Mouse (Mus musculus): Measurements from ENCODE around the gene Snu13.

Gene Snu13

GRCm38 (mm10) chr15:82027276-82027675 lies 20.1 kb downstream of the Snu13 start:
- no peak for DNase-seq (ENCODE audit: low spot score)

GRCm38 (mm10) chr15:82023965-82024635 lies 23.3 kb downstream of the Snu13 start:
- DNase-seq (ENCODE audit: low spot score) = no peak

DNA sequence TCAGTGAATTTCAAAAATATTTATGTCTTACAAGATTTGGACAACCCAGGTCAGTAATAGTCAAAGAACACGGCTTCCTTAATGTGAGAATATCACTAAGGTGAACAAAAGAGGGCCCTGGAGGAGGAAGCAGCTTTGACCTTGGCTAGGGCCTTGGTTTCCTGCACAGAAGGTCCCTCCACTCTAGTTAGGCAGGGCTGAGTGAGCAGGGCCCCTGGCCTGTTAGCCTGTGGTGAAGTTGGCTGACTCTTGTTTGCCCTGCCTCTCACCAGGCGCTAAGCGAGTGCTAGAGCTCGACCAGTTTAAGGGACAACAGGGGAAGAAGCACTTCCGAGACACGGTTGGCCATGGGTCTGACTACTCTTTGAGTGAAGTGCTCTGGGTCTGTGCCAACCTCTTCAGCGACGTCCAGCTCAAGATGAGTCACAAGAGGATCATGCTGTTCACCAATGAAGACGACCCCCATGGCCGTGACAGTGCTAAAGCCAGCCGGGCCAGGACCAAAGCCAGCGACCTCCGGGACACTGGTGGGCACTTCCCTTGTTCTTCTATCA lies 24.8 kb downstream of the Snu13 start:
- no peak for DNase-seq (ENCODE audit: low spot score)

GRCm38 (mm10) chr15:82019288-82019687 lies 28.1 kb downstream of the Snu13 start:
- DNase-seq (ENCODE audit: low spot score) = no peak

GRCm38 (mm10) chr15:82017461-82017860 lies 29.9 kb downstream of the Snu13 start:
- no peak for DNase-seq (ENCODE audit: low spot score)

GRCm38 (mm10) chr15:82016830-82017229 lies 30.6 kb downstream of the Snu13 start:
- DNase-seq (ENCODE audit: low spot score) = no peak

DNA sequence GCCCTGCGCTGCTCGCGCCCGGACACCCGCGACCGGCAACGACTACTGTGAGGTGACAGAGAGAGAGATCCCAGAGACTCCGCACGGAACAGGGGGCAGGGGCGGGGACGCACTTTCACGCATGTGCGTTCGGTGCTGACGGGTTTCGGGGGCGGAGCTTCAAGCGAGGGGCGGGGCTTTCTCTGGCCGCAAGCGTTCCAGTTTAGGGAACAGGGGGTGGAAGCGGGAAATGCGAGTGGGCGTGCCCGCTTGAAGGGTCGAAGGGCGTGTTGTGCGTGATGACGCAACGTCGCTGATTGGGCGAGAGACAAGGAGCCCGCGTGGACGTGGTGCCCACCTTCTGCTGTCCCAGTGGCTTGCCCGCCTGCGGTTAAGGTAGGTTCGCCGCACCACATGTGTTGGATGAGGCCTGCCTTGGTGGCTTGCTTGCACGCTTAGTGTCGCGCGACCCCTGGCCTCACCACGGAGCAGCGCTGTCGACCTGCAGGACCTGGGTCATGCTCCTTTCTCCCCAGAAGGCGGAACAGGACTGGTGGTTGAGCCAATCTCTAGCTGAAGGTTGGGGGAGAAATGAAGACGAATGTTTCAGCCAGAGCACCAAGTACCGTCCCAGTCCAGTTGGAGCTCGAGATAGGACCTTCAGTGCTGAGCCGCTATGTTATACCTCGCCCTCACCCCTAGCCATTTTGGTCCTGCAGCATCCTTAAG lies 31.1 kb downstream of the Snu13 start:
- peak; percentile 99 for DNase-seq (ENCODE audit: low spot score)

- peak; percentile 37 for DNase-seq (ENCODE audit: low spot score)
These were observed 31.9 kb downstream of the Snu13 start for GRCm38 (mm10) chr15:82015392-82016100.

GRCm38 (mm10) chr15:82014745-82015391 lies 32.5 kb downstream of the Snu13 start:
- no peak for DNase-seq (ENCODE audit: low spot score)

GRCm38 (mm10) chr15:82011947-82012346 lies 35.5 kb downstream of the Snu13 start:
- DNase-seq (ENCODE audit: low spot score) = no peak

GRCm38 (mm10) chr15:82004257-82004656 lies 43.1 kb downstream of the Snu13 start:
- DNase-seq (ENCODE audit: low spot score) = peak; percentile 53

- DNase-seq (ENCODE audit: low spot score) = no peak
These were observed 53.4 kb downstream of the Snu13 start for GRCm38 (mm10) chr15:81993992-81994391.

GRCm38 (mm10) chr15:81990549-81990948 lies 56.8 kb downstream of the Snu13 start:
- DNase-seq (ENCODE audit: low spot score) = peak; percentile 81
